Mouse (Mus musculus): Measurements from ENCODE around the gene Jup.

GRCm38 (mm10) chr11:100387111-100387510 is 10.5 kb downstream of the Jup start:
- no peak for TF ChIP-seq GATA1 (IDR thresholded peaks at IDR 0.05; ENCODE audit: borderline replicate concordance, low read length)
- no peak for TF ChIP-seq FLI1 (IDR thresholded peaks at IDR 0.05; ENCODE audit: low read length)
